Mouse (Mus musculus): ENCODE results near the gene A930017K11Rik. TPM values are rescaled to one million over a fixed set of nuclear protein-coding genes. Genes with fewer than 3 reads are reported as not detected.

The A930017K11Rik gene
- total and polyA plus RNA-seq, 3 experiments: not detected

DNA sequence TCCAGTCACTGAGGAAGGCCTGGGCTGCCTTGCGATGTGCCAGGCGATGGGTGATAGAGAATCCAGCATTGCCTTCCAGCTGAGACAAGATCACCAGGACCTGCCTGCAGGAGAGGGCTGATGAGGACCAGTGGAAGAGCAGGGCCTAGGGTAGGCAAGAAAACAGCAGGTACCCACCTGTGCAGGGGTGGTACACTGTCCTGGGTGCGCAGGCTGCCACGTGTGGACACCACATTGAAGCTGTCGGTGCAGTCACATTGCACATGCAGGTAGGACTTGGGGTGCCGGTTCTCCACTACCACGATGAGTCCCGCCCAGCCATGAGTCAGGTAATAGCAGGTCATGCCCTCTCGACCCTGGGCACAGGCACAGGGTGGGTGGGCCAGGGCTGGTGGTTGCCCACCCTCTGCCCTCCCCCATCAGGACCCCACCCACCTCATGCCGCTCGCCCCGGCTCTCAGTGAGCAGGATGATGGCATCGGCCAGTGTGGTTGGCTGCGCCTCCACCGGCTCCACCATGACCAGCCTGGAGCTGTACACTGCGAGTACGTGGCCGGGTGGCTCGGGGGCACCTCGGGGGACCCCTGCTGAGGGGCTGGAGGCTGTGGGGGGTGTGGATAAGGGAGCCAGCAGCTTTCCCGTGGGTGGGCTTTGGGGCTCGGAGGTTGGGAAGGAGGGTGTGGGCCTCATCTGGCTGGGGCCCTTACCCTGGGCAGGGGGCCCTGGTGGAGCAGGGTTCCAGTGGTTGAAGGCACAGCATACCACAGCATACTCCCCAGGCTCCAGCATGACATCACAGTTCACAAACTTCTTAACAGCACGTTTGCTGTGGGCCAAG is 7.5 kb upstream of the A930017K11Rik start:
- H3K36me3 ChIP-seq (ENCODE audit: control insufficient read depth in 1 of 2, insufficient read depth in 2 of 2, low read length in 2 of 2): peaks cover 0 to 13% of the 10 kb centered on the region in 2 experiments; a peak in 3 of 4 replicates
- peaks cover 5 to 20% of the 10 kb centered on the region in 2 experiments; a peak in 3 of 4 replicates for H3K4me1 ChIP-seq (ENCODE audit: control insufficient read depth in 1 of 2, insufficient read depth in 2 of 2, low read length in 2 of 2)
- no peak for TF ChIP-seq ETS1 (IDR thresholded peaks at IDR 0.05; ENCODE audit: low read depth, low read length)
- TF ChIP-seq MAX (IDR thresholded peaks at IDR 0.05; ENCODE audit: low read length): no peak
- TF ChIP-seq ZC3H11A (IDR thresholded peaks at IDR 0.05; ENCODE audit: low read depth, low read length): no peak
- TF ChIP-seq UBTF (IDR thresholded peaks at IDR 0.05; ENCODE audit: borderline replicate concordance, insufficient read depth, low read depth, low read length): no peak

DNA sequence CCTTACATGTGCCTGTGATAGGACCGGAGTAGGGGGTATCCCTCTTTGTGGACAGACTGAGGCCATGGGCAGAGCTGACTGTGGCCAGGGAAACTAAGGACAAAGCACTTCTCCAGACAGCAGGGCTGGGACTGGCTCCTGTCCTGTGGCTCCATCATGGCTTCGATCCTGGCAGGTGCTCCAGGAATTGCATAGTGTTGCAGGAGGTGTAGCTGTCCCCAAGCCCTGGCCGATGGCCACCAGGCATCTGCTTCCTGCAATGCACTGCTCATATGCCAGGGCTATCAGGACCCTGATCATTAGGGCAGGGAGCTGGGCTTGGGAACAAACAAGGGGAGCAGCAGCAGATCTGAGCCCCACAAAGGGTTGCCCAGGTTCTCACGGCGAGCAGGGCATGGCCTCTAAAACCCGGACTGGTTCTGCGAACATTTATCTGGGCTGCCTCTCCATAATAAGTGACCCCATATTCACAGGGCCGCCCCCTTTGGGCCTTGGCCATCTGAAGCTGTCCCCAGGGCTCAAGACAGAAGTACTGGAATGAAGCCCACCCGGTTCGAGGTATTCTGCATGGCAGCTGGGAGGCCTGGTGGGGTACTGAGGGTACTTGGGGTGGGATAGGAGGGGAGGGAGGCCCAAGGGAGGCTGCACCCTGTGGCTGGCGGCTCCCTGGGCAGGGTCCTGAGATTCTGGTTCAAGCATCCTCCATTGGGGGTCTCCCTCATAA is 6.6 kb upstream of the A930017K11Rik start:
- no peak overlapping the region for H3K4me3 ChIP-seq (ENCODE audit: control insufficient read depth in 1 of 2, insufficient read depth in 1 of 2, low read depth in 2 of 2, low read length in 2 of 2)
- no peaks in the 10 kb centered on the region for H3K9me3 ChIP-seq (replicated peaks; ENCODE audit: insufficient read depth, low read length)
- H3K27ac ChIP-seq (ENCODE audit: control insufficient read depth, low read depth, low read length): no peak overlapping the region
- no peak for TF ChIP-seq ZMIZ1 (IDR thresholded peaks at IDR 0.05; ENCODE audit: low read depth, low read length)
- TF ChIP-seq ZC3H11A (IDR thresholded peaks at IDR 0.05; ENCODE audit: low read depth, low read length): no peak
- no peak for TF ChIP-seq NELFE (IDR thresholded peaks at IDR 0.05; ENCODE audit: low read depth, low read length)
- no peak for TF ChIP-seq RCOR1 (IDR thresholded peaks at IDR 0.05; ENCODE audit: low read depth, low read length)
- TF ChIP-seq CHD2 (IDR thresholded peaks at IDR 0.05; ENCODE audit: low read length): no peak
- TF ChIP-seq USF2 (IDR thresholded peaks at IDR 0.05; ENCODE audit: borderline replicate concordance in 1 of 2, insufficient read depth in 1 of 2, low read depth in 1 of 2, low read length in 2 of 2): no peak
- TF ChIP-seq GABPA (IDR thresholded peaks at IDR 0.05; ENCODE audit: low read depth, low read length): no peak
- TF ChIP-seq SMC3 (IDR thresholded peaks at IDR 0.05; ENCODE audit: low read depth, low read length): no peak
- TF ChIP-seq MYC (IDR thresholded peaks at IDR 0.05; ENCODE audit: low read depth, low read length): no peak
- no peak for TF ChIP-seq JUND (IDR thresholded peaks at IDR 0.05; ENCODE audit: low read depth, low read length)
- TF ChIP-seq MAX (IDR thresholded peaks at IDR 0.05; ENCODE audit: low read length): no peak
- no peak for TF ChIP-seq SIN3A (IDR thresholded peaks at IDR 0.05; ENCODE audit: low read length)
- no peaks in the 10 kb centered on the region for H3K79me2 ChIP-seq (ENCODE audit: control insufficient read depth, insufficient read depth, low read length, poor library complexity)
- peaks cover 0 to 13% of the 10 kb centered on the region in 2 experiments; a peak in 3 of 4 replicates for H3K36me3 ChIP-seq (ENCODE audit: control insufficient read depth in 1 of 2, insufficient read depth in 2 of 2, low read length in 2 of 2)
- H3K4me1 ChIP-seq (ENCODE audit: control insufficient read depth in 1 of 2, insufficient read depth in 2 of 2, low read length in 2 of 2): peaks cover 5 to 20% of the 10 kb centered on the region in 2 experiments; a peak in 3 of 4 replicates
- no peak overlapping the region for H3K9ac ChIP-seq (ENCODE audit: control insufficient read depth, low read depth, low read length, poor library complexity, severe bottlenecking)
- no peaks in the 10 kb centered on the region for H3K27me3 ChIP-seq (ENCODE audit: control insufficient read depth in 1 of 2, insufficient read depth in 2 of 2, low read length in 2 of 2)
- DNase-seq (ENCODE audit: low read depth, low spot score): no peak

More for the DNA sequence above, 7.5 kb upstream of the A930017K11Rik start:
- Histone ChIP-seq H3K4me3 (ENCODE audit: control insufficient read depth in 1 of 2, insufficient read depth in 1 of 2, low read depth in 2 of 2, low read length in 2 of 2) (no peak overlapping the region), H3K27ac (ENCODE audit: control insufficient read depth, low read depth, low read length) (no peak overlapping the region), H3K9me3 (replicated peaks; ENCODE audit: insufficient read depth, low read length) (no peaks in the 10 kb centered on the region), H3K9ac (ENCODE audit: control insufficient read depth, low read depth, low read length, poor library complexity, severe bottlenecking) (no peak overlapping the region), H3K27me3 (ENCODE audit: control insufficient read depth in 1 of 2, insufficient read depth in 2 of 2, low read length in 2 of 2) (no peaks in the 10 kb centered on the region), H3K79me2 (ENCODE audit: control insufficient read depth, insufficient read depth, low read length, poor library complexity) (no peaks in the 10 kb centered on the region)
- no peak for DNase-seq (ENCODE audit: low read depth, low spot score)

Data from MEL (cell line).